Mouse (Mus musculus) E14TG2a.4 (cell line): ENCODE results near the gene Cdk10.

Experiments used
- CTCF ChIP-seq: conservative IDR thresholded peaks from 2 replicates; pipeline ENCODE4 v1.5.1; 2014; ENCODE audit warnings: low read length
- NANOG ChIP-seq: IDR thresholded peaks from 2 replicates; pipeline ENCODE4 v1.6.1; 2014; ENCODE audit warnings: borderline replicate concordance, low read length, mixed read lengths
- POU5F1 ChIP-seq: IDR thresholded peaks from 2 replicates; pipeline ENCODE4 v1.6.1; 2014; ENCODE audit warnings: low read length, borderline replicate concordance

- no peak for TF ChIP-seq CTCF
- TF ChIP-seq POU5F1: no peak
- TF ChIP-seq NANOG: no peak
Observed at GRCm38 (mm10) chr8:123224278-123225266, at the start of gene Cdk10.
